Mouse (Mus musculus) adrenal gland, adult 8-10 months (tissue): ENCODE measurements around the gene Gm10277. TPM values are rescaled to one million over a fixed set of nuclear protein-coding genes. Genes with fewer than 3 reads are reported as not detected.

Experiments
- DNase-seq: peaks from one replicate; pipeline ENCODE4 v3.0.0; 2022
- total RNA-seq, 4 experiments: library from RNA; stranded (reverse); gene quantifications; 2 replicates each; pipeline ENCODE4 v1.2.4; 2022

Gene Gm10277
- total RNA-seq, 4 experiments from 2014 or later: not detected

GRCm38 (mm10) chr11:77795216-77795615 is 7.7 kb upstream of the Gm10277 start:
- DNase-seq: no peak

- peak; percentile 96 for DNase-seq
These were observed 5.8 kb upstream of the Gm10277 start for GRCm38 (mm10) chr11:77793238-77793930.

DNA sequence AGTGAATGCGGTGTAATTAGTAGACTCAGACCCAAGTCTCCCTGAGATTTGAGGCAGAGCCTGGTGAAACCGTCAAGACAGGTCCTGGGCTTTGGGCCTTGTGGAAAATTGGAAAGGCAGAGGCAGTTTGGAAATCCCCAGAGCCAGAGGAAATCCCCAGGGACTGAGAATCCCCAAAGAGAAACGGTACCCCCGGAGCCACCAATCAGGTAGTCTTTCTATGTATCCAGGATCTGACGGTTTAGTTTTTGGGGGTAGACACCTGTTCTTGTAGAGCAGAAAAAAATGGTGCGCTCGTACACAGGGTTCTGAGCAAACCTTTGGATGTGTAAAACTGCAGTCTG is 5.0 kb upstream of the Gm10277 start:
- DNase-seq: no peak

- DNase-seq: no peak
These were observed 4.4 kb upstream of the Gm10277 start for GRCm38 (mm10) chr11:77791752-77792565.

DNA sequence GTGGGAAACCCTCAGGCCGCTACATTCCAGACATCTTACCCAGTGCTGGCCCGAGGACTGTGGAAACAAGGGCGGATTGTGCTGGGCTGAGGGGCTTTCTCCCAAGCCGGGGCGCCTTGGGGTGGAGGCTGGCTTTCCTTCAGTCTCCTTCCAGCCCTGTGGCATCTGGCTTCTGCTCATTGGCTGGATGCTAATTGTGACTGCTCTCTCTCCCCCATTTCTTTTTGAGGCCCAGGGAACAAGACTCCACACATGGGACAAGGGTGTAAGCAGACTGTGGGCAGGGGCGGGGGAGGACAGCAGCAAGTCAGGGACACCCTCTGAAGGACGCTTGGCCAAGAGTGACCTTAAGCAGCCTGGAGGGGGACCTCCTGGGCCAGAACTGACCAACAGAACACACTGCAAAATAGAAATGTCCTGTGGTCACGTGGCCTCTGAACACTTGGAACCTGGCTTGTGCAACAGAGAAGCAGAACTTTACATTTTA is 3.7 kb upstream of the Gm10277 start:
- DNase-seq: no peak

- DNase-seq: no peak
These were observed 2.7 kb upstream of the Gm10277 start for GRCm38 (mm10) chr11:77790286-77790685.

GRCm38 (mm10) chr11:77789512-77789911 is 2.0 kb upstream of the Gm10277 start:
- no peak for DNase-seq

GRCm38 (mm10) chr11:77785768-77786561 is 1.6 kb downstream of the Gm10277 start:
- no peak for DNase-seq

DNA sequence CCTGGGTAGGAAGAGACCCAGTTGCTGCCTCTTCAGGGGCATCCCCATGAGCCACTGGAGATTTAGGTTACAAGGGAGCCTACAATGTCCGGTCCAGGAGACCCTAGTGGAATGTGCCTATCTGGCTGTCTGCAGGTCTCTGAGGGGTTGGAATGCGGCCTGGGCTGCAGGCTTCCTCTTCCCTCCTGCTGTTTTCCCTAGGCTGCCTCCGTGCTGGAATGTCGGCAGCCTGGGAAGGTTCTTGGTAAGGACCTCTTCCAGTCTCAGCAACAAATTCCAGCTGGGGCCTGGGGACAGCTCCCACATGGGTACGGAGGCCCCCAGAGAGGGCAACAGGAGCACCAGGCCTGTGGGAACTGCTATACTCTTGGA is 2.2 kb downstream of the Gm10277 start:
- DNase-seq: no peak

GRCm38 (mm10) chr11:77784894-77785293 is 2.7 kb downstream of the Gm10277 start:
- no peak for DNase-seq

DNA sequence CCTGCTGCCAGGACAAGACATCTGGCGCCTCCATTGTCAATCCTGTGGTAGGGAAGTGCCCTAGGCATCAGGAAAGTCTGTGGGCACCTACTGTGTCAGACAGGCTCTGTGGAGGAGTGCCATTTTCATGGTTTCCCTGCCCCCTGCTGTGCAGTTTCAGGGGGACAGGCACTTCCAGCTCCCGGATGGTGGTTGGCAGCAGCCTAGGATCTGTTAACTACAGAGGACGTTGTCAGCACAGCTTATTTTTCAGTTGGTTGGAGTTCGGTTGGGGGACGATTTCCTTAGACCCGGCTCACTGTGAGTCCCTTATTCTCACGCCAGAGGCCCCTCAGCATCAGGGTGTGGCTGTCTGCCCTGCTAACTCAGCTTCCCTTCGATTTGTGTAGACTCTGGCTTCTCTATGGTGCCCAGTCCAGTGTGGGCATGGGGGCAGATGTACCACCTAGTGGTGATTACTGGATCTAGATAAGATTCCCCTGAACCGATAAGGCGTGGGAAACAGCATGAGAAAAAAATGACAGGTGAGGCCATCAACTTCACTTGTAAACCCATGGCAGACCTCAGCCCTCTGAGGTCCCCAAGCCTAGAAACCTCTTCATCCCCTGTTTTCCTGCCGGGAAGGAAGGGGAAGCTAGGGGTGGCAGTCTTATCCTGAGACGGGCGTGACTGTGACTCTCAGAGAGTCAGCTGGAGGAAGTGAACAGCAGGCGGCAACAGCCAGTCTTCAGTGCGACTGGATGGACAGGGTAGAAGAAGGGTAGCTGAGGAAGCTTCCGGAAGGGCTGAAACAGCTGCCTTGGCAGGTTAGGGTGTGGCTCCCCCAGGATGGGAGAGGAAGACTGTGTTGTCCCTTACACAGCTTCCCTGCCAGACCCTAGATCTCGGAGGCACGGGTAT is 3.5 kb downstream of the Gm10277 start:
- DNase-seq: no peak

- no peak for DNase-seq
These were observed 4.3 kb downstream of the Gm10277 start for GRCm38 (mm10) chr11:77783211-77783746.

DNA sequence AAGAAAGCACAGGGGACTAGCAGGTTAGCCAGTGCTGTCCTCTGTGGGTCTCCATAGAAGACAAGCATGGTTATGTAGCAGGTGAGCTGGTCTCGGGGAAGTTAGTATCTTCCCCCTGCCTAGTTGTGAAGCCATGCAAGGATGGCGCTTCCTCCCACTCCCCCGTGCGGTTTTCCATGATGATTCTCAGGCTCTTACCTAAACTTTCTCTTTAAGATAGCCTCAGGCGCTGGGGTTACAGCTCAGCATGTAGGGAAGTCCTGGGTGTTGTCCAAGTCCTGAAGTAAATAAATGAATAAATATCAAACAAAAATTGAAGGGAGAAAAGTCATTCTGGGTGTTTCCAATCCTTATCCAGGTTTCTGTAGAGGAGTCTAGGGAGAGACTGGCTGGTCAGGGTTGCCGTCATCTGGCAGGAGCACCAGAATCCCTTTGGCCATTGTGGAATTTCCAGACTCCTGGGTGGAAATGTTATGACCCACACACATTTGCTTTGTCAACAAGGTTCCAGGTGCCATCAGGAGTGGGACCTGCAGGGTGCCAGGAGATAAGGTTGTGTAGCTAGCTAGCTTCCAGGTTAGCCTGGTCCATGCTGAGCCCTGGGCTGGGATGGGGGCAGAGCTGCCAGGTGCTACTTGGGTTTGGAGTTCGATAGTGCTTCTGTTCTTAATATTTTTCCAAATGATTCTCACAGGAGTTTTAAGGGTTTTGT is 5.3 kb downstream of the Gm10277 start:
- DNase-seq: no peak

- no peak for DNase-seq
These were observed 6.5 kb downstream of the Gm10277 start for GRCm38 (mm10) chr11:77781088-77781487.

DNA sequence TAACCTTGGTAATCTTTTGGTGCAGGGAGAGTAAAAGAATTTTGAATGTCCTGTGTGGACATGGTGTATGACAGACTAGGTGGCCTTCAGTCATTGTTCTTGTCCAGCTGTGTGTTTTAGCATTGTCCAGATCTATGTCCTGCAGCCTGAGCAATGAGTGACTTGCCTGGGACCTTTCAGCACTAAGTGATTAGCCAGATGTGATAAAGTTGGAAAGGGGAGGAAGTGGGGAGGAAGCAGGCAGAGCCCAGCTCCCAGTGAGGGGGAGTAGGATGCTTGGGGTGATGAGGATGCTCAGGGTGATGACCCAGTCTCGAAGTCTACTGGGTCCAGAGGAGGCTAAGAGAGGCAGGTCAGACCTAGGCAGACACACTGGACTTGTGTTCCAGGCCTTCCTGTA is 8.3 kb downstream of the Gm10277 start:
- DNase-seq: no peak

DNA sequence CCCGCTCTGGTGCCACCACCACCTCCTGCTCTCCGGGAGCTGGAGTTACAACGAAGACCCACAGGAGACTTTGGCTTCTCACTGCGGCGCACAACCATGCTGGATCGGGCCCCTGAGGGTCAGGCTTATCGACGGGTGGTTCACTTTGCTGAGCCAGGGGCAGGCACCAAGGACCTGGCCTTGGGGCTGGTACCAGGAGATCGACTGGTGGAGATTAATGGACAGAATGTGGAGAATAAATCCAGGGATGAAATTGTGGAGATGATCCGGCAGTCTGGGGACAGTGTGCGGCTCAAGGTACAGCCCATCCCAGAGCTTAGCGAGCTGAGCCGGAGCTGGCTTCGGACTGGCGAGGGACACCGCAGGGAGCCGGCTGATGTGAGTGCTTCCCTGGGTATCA is 9.6 kb downstream of the Gm10277 start:
- no peak for DNase-seq

DNA sequence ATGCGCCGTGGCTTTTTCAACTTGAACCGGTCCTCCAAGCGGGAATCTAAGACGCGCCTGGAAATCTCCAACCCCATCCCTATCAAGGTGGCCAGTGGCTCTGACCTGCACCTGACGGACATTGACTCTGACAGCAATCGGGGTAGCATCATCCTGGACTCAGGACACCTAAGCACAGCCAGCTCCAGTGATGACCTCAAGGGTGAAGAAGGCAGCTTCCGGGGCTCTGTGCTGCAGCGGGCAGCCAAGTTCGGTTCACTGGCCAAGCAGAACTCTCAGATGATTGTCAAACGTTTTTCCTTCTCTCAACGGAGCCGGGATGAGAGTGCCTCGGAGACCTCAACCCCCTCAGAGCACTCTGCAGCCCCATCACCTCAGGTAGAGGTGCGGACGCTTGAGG is 10.1 kb downstream of the Gm10277 start:
- DNase-seq: no peak

DNA sequence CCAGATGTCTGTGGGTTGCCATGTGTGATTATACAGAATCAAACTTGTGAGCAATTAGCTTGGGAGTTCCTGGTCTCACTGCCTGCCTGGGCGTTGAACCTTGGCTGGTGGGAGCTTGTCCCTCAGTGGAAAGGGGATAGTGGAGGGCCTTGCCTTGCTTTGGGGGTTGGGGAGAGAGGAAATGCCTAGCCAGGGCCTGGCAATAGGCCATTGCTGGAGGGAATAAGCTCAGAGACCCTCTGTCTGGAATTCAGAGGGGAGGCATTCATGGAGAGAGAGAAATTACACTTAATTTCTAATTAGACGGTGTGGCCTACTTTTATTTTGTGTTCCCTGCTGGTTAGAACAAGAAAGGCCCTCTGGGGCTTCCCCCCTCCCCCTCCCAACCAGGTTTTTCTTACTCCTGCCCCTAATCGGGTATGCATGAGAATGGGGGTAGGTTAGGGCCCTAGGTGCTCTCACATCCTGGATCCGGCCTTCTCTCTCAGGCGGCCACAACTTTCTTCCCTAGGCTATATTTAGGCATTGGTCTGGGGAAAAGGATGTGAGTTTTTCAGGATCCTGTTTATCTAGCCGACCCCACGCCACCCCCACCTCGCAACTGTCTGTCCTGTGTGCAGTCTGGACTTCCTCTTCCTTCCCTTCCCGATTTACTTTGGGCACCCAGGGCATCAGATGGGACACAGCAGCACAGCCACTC is 11.7 kb downstream of the Gm10277 start:
- DNase-seq: no peak

DNA sequence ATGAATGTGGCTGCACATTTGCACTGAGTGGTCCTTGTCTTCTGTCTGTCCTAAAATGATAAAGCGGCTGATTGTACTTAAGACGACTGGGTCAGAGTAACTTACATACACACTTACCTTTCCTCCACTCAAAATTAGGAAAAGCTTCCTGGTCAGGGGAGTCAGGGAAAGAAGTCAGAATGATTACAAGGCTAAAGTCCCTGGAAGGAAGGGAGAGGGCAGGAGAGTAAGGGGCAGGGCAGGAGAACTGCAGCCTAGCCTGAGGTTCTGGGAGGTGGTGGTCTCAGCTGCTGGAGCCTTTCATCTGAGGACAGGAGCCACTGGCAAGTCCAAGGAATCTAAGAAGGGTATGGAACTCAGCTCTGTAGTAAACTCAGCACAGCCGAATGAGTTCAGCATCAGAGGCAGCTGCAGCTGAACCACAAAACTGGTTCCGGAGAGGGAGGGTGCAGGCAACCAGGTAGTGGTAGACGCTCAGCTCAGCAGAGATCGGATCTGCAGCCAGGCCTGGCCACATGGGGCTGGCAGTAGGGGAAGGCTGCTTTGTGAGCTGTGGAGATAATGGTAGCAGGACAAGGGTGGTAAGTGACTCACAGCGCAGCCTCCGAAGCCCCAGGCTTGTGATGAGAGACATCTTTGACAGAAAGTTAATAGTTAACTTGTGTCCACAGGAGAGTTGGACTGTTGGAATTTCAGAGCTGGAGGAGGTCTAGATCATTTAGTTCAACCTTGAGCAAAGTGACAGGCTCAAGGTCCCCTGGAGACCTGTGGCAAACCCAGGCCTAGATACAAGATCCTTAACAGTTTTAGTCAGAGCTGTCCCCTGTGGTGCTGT is 15.5 kb downstream of the Gm10277 start:
- DNase-seq: no peak

GRCm38 (mm10) chr11:77770346-77770745 is 17.2 kb downstream of the Gm10277 start:
- no peak for DNase-seq
